Mouse (Mus musculus) intestine, embryonic 14.5 days (tissue): ENCODE data around the gene Tbc1d25. TPM values are rescaled to one million over a fixed set of nuclear protein-coding genes. Genes with fewer than 3 reads are reported as not detected.

ENCODE experiments used
- polyA plus RNA-seq: library from polyadenylated mRNA; unstranded; fragments of >200 nt; fragmentation: Nextera tagmentation; extraction: Ambion mirVana; gene quantifications from 2 replicates; pipeline ENCODE4 v1.2.1, GENCODE M21; 2014

The Tbc1d25 gene
- polyA plus RNA-seq, 1 experiment from 2014 or later: 13.2 TPM

Other genes with a start within 250 kb of the Tbc1d25 start
- gene Eras, start 247.6 kb downstream of the Tbc1d25 start, polyA plus RNA-seq: not detected in 2 replicates
- 22.4 and 24.3 TPM in 2 replicates for gene Hdac6, start 228.3 kb downstream of the Tbc1d25 start, polyA plus RNA-seq
- 0.43 and 0.80 TPM in 2 replicates for gene Gata1, start 198.1 kb downstream of the Tbc1d25 start, polyA plus RNA-seq
- gene Glod5, start 157.7 kb downstream of the Tbc1d25 start, polyA plus RNA-seq: not detected in 2 replicates
- gene Suv39h1, start 101.4 kb downstream of the Tbc1d25 start, polyA plus RNA-seq: 59.7 and 61.8 TPM in 2 replicates
- gene Was, start 85.7 kb downstream of the Tbc1d25 start, polyA plus RNA-seq: 0.35 and 0.51 TPM in 2 replicates
- gene Wdr13, start 43.3 kb downstream of the Tbc1d25 start, polyA plus RNA-seq: 23.3 and 27.0 TPM in 2 replicates
- gene Rbm3, start 30.3 kb downstream of the Tbc1d25 start, polyA plus RNA-seq: 537 and 553 TPM in 2 replicates
- 59.6 and 69.7 TPM in 2 replicates for gene Ebp, start 17.3 kb upstream of the Tbc1d25 start, polyA plus RNA-seq
- 8.9 and 9.2 TPM in 2 replicates for gene Porcn, start 30.3 kb upstream of the Tbc1d25 start, polyA plus RNA-seq
- 39.3 and 39.5 TPM in 2 replicates for gene Ftsj1, start 76.2 kb upstream of the Tbc1d25 start, polyA plus RNA-seq
- 0.94 and 9.7 TPM in 2 replicates for gene Slc38a5, start 95.0 kb upstream of the Tbc1d25 start, polyA plus RNA-seq
- not detected in 2 replicates for gene Ssxb10, start 151.2 kb upstream of the Tbc1d25 start, polyA plus RNA-seq
- gene Ssxb9, start 190.8 kb upstream of the Tbc1d25 start, polyA plus RNA-seq: not detected in 2 replicates
- not detected in 2 replicates for gene Ssxb1, start 237.1 kb upstream of the Tbc1d25 start, polyA plus RNA-seq